Mouse (Mus musculus) forebrain, embryonic 16.5 days (tissue): ENCODE measurements around the gene Tcf15. TPM values are rescaled to one million over a fixed set of nuclear protein-coding genes. Genes with fewer than 3 reads are reported as not detected.

ENCODE experiments used
- ATAC-seq: fragments of 200-750 bp; cut with Nextera tagmentation; 2 replicates; pipeline ENCODE4 v1.8.0; 2017; ENCODE audit warnings: mild to moderate bottlenecking, moderate library complexity
- H3K27ac ChIP-seq: fragments of 300-500 bp; sonication (generic); 2 replicates; pipeline ENCODE4 v1.5.1; 2014; ENCODE audit warnings: low read length, control low read depth
- H3K27me3 ChIP-seq: fragments of 300-500 bp; sonication (generic); replicated peaks from 2 replicates; pipeline ENCODE4 v1.6.1; 2014; ENCODE audit warnings: low read length; ENCODE audit not compliant: control insufficient read depth, insufficient read depth
- H3K36me3 ChIP-seq: fragments of 300-500 bp; sonication (generic); 2 replicates; pipeline ENCODE4 v1.6.1; 2014; ENCODE audit not compliant: control insufficient read depth, insufficient read depth
- H3K4me1 ChIP-seq: fragments of 300-500 bp; sonication (generic); replicated peaks from 2 replicates; pipeline ENCODE4 v1.6.1; 2014; ENCODE audit warnings: low read length; ENCODE audit not compliant: control insufficient read depth, insufficient read depth
- H3K4me2 ChIP-seq: fragments of 300-500 bp; sonication (generic); 2 replicates; pipeline ENCODE4 v1.6.1; 2014; ENCODE audit warnings: mild to moderate bottlenecking, low read length, control low read depth
- H3K4me3 ChIP-seq: fragments of 300-500 bp; sonication (generic); replicated peaks from 2 replicates; pipeline ENCODE4 v1.5.1; 2014; ENCODE audit warnings: mild to moderate bottlenecking, low read length, control low read depth
- H3K9ac ChIP-seq: fragments of 300-500 bp; sonication (generic); replicated peaks from 2 replicates; pipeline ENCODE4 v1.6.1; 2014; ENCODE audit warnings: low read depth, low read length, control low read depth
- H3K9me3 ChIP-seq: fragments of 300-500 bp; sonication (generic); 2 replicates; pipeline ENCODE4 v1.6.1; 2016; ENCODE audit warnings: low read length; ENCODE audit not compliant: control insufficient read depth
- WGBS: fragments of 180-500 bp; shearing (Covaris S2); extraction: QIAGEN DNeasy Blood & Tissue Kit; methylation state at CpG from one replicate; pipeline ENCODE4 v1.1.7; 2014; 5-methylcytosine and 5-hydroxymethylcytosine counted together
- polyA plus RNA-seq: library from polyadenylated mRNA; unstranded; fragments of >200 nt; fragmentation: Nextera tagmentation; extraction: Ambion mirVana; gene quantifications from 2 replicates; pipeline ENCODE4 v1.2.1, GENCODE M21; 2015

The Tcf15 gene
- polyA plus RNA-seq, 1 experiment from 2014 or later: 1.5 TPM

DNA sequence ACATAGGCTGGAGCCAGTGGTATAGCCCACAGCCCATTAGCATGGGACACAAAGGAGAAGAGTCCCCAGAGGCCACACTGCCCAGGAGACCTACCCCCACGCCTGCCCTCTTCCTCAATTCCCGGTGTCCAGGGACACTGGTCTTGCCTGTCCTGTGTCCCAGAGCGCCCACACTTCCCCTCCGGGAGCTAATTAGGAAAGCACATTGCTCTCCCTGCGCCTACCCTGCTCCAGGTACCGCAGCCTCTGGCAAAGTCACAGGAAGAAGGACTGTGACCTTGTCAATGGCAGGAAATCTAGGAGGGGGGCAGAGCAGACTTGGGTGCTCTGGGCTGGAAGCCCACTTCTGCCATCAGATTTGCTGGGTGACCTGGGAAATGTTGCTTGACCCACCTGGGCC is 7.0 kb downstream of the Tcf15 start:
- no peak overlapping the region for H3K4me3 ChIP-seq
- 66% methylated on average over 6 of the region's 6 CpGs for WGBS

GRCm38 (mm10) chr2:152153361-152153760 is 10.0 kb downstream of the Tcf15 start:
- Histone ChIP-seq H3K9me3 (no peaks in the 10 kb centered on the region), H3K4me2 (no peak overlapping the region)
- no peak for ATAC-seq

More for the DNA sequence above, 7.0 kb downstream of the Tcf15 start:
- no peaks in the 10 kb centered on the region for H3K36me3 ChIP-seq
- H3K9ac ChIP-seq: no peak overlapping the region
- peaks cover 4% of the 10 kb centered on the region; the same call in 1 of the 2 replicates for H3K27me3 ChIP-seq
- H3K27ac ChIP-seq: no peak overlapping the region
- ATAC-seq: no peak
- H3K4me2 ChIP-seq: no peak overlapping the region
- no peaks in the 10 kb centered on the region for H3K9me3 ChIP-seq
- H3K4me1 ChIP-seq: no peaks in the 10 kb centered on the region

DNA sequence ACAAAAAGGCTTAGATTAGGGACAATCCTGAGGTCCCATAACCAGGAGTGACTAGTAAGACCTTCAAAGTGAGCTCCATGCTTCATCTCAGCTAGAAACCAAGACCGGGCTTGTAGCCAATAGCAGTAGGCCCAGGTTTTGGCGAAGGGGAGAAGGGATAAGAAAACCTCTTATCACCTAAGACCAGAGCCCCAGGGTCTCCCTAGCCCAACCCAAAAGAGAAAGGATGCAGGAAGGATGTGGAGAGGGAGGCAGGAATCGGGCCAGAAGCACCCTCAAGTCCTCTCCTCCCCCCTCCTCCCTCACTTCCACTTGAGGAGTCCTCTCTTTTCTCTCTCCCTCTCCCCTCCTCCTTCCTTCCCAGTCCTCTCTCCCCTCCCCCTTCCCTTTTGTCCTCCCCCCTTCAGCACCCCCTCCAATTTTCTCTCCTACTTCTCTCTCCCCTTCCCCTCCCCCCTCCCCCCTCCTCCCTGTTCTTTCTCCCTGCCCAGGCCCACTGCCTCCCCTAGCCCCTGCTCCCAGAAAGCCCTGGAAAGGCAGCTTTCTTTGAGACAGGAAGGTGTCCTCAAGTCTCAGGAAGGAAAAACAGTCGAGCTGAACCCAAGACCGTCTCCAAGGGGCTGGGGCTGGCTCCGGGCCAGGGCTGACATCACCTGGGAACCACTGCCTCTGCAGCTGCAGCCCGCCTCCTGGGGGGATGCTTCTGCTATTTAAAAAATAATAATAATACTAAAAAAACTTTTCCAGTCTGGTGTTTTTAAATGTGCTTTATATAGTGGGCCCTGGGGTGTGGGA is 12.2 kb downstream of the Tcf15 start:
- 37% methylated on average over 7 of the region's 7 CpGs for WGBS
- H3K4me2 ChIP-seq: no peak overlapping the region
- H3K27ac ChIP-seq: no peak overlapping the region
- H3K9ac ChIP-seq: no peak overlapping the region
- no peaks in the 10 kb centered on the region for H3K36me3 ChIP-seq
- no peaks in the 10 kb centered on the region for H3K4me1 ChIP-seq
- ATAC-seq: no peak
- H3K4me3 ChIP-seq: no peak overlapping the region
- no peaks in the 10 kb centered on the region for H3K27me3 ChIP-seq
- H3K9me3 ChIP-seq: no peaks in the 10 kb centered on the region

More at GRCm38 (mm10) chr2:152153361-152153760, 10.0 kb downstream of the Tcf15 start:
- Histone ChIP-seq H3K27me3 (no peaks in the 10 kb centered on the region), H3K36me3 (no peaks in the 10 kb centered on the region), H3K4me1 (no peaks in the 10 kb centered on the region), H3K4me3 (no peak overlapping the region), H3K27ac (no peak overlapping the region), H3K9ac (no peak overlapping the region)
- WGBS: 55% methylated on average over 3 of the region's 3 CpGs

DNA sequence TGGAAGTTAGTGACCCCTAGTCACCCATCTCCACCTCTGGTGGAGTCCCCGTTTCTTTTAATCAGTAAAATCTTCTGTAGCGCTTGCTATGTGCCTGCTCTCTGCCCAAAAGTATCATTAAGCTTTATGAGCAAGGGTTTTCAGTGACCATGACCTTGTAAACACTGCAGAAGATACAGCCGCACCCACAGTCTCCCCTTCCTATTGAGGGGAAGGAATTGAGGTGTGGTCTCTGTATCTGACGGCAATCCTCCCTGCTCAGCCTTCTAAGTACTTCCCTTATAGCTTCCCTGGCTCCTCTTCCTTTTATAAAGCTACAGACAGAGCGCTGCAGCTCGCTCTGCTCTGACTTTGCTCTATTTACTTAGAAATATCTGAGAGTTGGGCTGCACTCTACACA is 13.1 kb downstream of the Tcf15 start:
- H3K27me3 ChIP-seq: no peaks in the 10 kb centered on the region
- no peaks in the 10 kb centered on the region for H3K9me3 ChIP-seq
- WGBS: 84% methylated on average over 6 of the region's 6 CpGs
- ATAC-seq: no peak
- no peak overlapping the region for H3K27ac ChIP-seq
- no peaks in the 10 kb centered on the region for H3K4me1 ChIP-seq
- no peak overlapping the region for H3K9ac ChIP-seq
- H3K36me3 ChIP-seq: no peaks in the 10 kb centered on the region
- no peak overlapping the region for H3K4me3 ChIP-seq
- H3K4me2 ChIP-seq: no peak overlapping the region

- ATAC-seq: no peak
- no peaks in the 10 kb centered on the region for H3K36me3 ChIP-seq
- no peaks in the 10 kb centered on the region for H3K9me3 ChIP-seq
These were observed 16.1 kb downstream of the Tcf15 start for GRCm38 (mm10) chr2:152159487-152159886.

DNA sequence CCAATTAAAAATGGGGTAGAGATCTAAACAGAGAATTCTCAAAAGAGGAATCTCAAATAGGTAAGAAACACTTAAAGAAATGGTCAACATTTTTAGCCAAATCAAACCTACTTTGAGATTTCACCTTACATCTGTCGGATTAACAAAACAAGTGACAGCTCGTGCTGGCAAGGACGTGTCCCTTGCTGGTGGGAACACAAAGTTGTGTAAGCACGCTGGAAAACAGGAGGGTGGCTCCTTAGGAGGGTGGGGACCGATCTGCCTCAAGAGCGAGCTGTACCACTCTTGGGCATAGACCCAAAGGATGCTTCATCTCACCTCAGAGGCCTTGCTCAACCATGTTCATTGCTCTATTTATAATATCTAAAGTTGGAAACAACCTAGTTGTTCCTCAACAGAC is 22.9 kb downstream of the Tcf15 start:
- no peaks in the 10 kb centered on the region for H3K36me3 ChIP-seq
- H3K4me3 ChIP-seq: no peak overlapping the region
- H3K9ac ChIP-seq: no peak overlapping the region
- no peak overlapping the region for H3K4me2 ChIP-seq
- H3K9me3 ChIP-seq: no peaks in the 10 kb centered on the region
- no peaks in the 10 kb centered on the region for H3K27me3 ChIP-seq
- ATAC-seq: no peak
- H3K4me1 ChIP-seq: peaks cover 4% of the 10 kb centered on the region; the same call in 1 of the 2 replicates
- WGBS: 89% methylated on average over 6 of the region's 6 CpGs
- H3K27ac ChIP-seq: no peak overlapping the region

More at GRCm38 (mm10) chr2:152159487-152159886, 16.1 kb downstream of the Tcf15 start:
- Histone ChIP-seq H3K4me1 (no peaks in the 10 kb centered on the region), H3K4me3 (no peak overlapping the region), H3K27ac (no peak overlapping the region), H3K4me2 (no peak overlapping the region), H3K27me3 (no peaks in the 10 kb centered on the region), H3K9ac (no peak overlapping the region)
- WGBS: 89% methylated on average over 1 of the region's 1 CpGs

GRCm38 (mm10) chr2:152167851-152168290 is 24.5 kb downstream of the Tcf15 start:
- no peak overlapping the region for H3K4me2 ChIP-seq
- peaks cover 4% of the 10 kb centered on the region; the same call in 1 of the 2 replicates for H3K4me1 ChIP-seq
- WGBS: 22% methylated on average over 8 of the region's 8 CpGs
- H3K9ac ChIP-seq: no peak overlapping the region
- no peaks in the 10 kb centered on the region for H3K9me3 ChIP-seq
- no peak overlapping the region for H3K4me3 ChIP-seq
- H3K27ac ChIP-seq: no peak overlapping the region
- ATAC-seq: peak; percentile 86
- no peaks in the 10 kb centered on the region for H3K36me3 ChIP-seq
- H3K27me3 ChIP-seq: no peaks in the 10 kb centered on the region

DNA sequence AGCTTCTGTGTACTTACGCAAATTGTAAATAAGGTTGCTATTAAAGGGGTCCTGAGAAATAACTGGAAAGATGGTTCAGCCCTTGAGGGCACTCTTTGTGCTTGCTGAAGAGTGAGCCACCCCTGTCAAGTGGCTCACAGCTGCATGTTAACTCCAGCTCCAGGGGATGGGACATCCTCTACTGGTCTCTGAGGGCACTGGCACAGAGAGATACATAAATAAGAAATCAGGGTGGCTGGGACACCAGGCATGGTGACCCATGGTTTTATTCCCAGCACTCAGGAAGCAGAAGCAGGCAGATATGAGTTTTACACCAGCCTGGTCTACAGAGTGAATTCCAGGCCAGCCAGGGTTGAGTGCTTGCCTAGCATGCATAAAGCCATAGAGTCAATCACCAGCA is 26.0 kb downstream of the Tcf15 start:
- H3K9ac ChIP-seq: no peak overlapping the region
- 100% methylated on average over 1 of the region's 1 CpGs for WGBS
- no peak overlapping the region for H3K27ac ChIP-seq
- no peaks in the 10 kb centered on the region for H3K9me3 ChIP-seq
- H3K27me3 ChIP-seq: no peaks in the 10 kb centered on the region
- H3K4me1 ChIP-seq: peaks cover 4% of the 10 kb centered on the region; the same call in 1 of the 2 replicates
- H3K36me3 ChIP-seq: no peaks in the 10 kb centered on the region
- ATAC-seq: no peak
- no peak overlapping the region for H3K4me2 ChIP-seq
- H3K4me3 ChIP-seq: no peak overlapping the region

- no peak overlapping the region for H3K27ac ChIP-seq
- WGBS: 96% methylated on average over 3 of the region's 3 CpGs
- no peak overlapping the region for H3K4me2 ChIP-seq
- H3K9me3 ChIP-seq: no peaks in the 10 kb centered on the region
- no peak for ATAC-seq
- no peaks in the 10 kb centered on the region for H3K4me1 ChIP-seq
- 0 out of 2 replicates have a peak, but pooled peaks cover 2% of the 10 kb centered on the region for H3K27me3 ChIP-seq
- H3K36me3 ChIP-seq: no peaks in the 10 kb centered on the region
- no peak overlapping the region for H3K9ac ChIP-seq
- H3K4me3 ChIP-seq: no peak overlapping the region
These were observed 31.5 kb downstream of the Tcf15 start for GRCm38 (mm10) chr2:152174861-152175260.
